Mouse (Mus musculus) ovary, postnatal 10 days (tissue): ENCODE measurements around the gene Cdcp1.

Experiments used
- DNase-seq: peaks from one replicate; pipeline ENCODE4 v3.0.0; 2022; ENCODE audit warnings: low spot score

Gene Cdcp1

DNA sequence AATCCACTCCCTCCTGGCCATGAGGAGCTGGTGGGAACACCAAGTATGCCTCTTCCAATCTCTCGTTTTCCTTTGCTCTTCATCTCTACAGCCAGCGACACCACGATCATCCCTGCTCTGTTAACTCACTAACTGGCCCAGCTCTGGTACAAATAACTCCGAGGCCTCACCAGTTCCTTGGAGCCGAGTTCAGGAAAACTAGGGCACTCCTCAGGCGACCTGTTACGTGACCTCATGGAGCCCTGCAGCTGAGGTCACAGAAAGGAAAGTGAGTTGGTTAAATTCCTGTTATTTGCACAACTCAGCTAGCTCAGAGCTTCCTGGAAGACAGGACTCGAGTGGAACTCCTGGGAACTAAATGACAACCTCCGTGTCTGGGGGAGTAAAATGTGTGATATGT lies 2.5 kb downstream of the Cdcp1 start:
- no peak for DNase-seq

DNA sequence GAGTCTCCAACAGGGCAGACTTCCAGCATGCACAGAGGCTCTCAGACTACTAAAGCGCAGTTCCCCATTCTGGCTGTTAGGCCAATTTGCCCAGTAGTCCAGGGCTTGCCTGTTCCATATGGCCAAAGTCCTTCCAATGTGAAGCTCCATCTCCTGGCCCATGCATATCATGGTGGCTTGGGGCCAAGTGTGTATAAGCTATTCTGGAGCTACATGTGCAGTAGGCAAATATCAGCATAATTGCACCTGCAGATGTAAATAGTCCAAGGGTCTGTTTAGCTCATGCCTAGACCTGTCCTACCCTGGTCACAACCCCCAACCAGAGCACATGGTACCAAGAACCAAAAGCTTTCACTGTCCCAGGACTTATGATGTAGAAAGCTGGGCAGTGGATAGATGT lies 7.9 kb downstream of the Cdcp1 start:
- no peak for DNase-seq

DNA sequence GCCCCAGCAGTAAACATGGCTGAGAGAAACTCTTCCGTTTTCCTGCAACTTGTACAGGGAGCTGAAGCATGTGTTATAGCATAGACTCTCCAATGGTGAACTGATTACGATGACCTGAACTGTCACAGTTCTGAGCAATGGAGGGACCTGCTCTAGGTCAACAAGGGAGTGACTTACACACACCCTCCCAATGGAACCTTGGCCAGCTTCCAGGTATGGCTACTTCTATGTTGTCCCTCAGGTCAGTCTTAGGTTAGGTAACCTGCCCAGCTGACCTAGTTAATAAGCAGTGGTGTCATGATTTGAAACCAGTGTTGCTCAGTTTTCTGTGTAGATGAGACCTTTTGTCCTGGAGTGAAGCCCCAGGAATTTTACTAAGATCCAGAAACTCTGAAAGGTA lies 8.9 kb downstream of the Cdcp1 start:
- DNase-seq, result no peak

DNA sequence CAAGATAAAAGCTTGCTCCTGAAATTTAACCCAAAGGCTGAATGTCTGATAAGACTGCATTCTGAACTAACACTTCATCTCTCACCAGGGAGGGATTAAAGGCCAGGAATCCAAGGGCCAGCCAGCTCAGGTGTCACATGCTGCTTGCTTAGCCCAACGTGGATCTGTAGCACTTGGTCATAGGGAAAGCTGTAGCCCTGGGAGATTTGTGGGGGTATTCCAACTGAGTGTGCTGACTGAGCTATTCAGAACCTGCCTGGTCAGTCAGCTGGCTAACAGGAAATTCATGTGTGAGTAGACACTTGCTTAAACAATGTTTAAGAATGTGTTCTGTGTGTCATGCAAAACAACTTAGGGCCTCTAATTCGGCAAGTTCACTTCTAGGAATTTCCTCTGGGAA lies 9.3 kb downstream of the Cdcp1 start:
- DNase-seq, result no peak

DNA sequence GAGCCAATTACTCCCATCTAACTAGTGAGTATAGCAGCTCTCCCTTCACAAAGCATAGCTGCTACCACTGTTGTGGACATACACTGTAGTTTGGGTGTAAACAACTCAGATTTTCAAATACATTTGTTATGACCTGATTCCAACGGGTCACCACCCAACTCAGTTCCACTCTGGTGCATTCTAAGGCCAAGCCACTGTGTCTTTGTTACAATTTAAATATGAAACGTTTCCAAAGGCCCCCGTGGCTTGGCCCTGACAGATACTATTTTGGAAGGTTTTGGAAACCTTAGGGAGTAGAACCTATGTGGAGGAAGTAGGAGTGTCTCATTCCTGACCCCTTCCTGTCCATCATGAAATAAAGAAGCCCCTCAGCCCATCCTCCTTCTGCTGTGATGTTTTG lies 15.7 kb downstream of the Cdcp1 start:
- DNase-seq, result no peak

DNA sequence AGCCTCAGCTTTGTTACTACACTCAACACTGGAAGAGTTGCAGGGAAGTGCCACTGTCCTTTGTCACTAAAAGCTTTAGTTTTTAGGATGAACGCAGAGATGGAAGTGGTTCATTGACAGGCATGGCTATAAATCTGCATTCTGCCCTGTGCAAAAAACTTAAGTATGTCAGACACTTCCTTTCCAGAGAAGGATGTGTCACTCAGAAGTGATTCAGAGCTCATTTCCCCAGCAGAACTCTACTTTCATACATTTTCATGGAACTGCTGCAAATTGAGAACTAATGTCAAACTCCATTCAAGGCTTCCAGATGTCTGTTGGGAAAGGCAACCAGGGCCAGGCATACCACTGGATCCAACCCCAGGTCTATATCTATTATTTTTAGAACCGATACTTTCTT lies 27.6 kb downstream of the Cdcp1 start:
- no peak for DNase-seq

DNA sequence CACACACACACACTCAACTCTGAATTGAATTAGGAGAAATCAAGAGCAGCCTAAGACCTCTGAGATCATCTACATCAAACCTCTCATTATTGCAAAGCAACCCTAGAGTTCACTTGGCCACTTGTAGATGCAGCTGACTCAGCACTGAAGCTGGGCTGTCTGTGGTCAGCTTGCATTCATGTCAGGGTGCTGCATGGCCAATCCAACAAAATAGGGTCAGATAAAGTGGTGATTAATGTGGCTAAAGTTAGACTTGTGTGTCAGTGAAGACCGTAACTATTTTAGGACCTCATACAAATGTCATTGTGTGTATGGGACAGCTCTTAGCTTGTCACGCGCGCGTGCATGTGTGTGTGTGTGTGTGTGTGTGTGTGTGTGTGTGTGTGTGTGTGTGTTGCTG lies 28.2 kb downstream of the Cdcp1 start:
- no peak for DNase-seq

DNA sequence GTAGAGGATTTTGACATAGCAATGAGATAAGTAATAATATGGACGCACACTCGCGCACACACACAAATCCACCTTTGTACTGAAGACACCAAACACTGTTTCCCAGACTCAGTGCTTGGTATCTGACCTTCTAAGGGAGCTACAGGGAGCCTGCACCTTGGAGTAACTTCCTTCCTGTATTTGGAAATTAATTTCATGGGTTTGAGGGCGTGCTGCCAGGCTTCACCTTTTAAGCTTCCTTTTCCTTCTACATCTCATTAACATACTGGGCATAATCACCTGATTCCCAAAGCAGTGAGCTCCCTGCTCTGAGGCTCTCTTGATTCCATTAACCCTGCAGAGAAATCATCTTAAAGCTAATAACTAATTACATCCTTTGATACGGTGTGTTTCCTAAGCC lies 29.7 kb downstream of the Cdcp1 start:
- no peak for DNase-seq

DNA sequence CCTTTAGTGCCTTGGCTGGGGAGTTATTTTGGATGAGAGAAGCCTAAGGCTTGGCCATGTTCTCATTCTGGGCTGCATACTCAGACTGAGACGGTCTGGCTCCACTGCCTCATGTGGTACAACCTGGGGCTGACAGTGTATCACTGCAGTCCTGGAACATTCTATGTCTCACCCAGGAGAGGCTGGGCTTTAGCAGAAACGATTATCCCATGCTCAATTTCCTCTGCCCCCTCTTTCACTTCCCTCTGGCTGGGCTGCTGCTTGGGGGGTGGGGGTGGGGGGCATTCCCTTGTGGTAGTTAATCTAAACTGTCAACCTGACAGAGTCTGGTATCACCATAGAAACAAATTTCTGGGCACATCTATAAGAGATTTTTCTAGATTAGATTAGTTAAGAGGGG lies 30.3 kb downstream of the Cdcp1 start:
- no peak for DNase-seq

DNA sequence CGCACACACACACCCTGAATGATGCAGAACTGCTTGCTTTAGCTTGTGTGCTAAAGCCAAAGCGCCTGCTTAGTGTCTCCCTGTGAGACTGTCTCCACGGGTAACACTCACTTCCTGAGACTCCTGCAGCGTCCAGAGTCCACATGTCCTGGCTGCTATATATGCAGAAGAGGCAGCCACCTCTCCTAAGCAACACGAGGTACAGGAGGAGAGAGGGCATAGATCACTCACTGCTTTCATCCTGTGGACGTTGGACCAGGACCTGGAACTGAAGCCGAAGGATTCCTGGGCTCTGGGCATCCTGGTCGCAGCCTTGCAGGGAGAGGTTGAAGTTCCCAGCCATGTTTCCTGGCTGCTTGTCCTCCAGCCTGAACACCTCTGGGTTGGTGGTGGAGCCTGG lies 32.6 kb downstream of the Cdcp1 start:
- DNase-seq, result no peak

DNA sequence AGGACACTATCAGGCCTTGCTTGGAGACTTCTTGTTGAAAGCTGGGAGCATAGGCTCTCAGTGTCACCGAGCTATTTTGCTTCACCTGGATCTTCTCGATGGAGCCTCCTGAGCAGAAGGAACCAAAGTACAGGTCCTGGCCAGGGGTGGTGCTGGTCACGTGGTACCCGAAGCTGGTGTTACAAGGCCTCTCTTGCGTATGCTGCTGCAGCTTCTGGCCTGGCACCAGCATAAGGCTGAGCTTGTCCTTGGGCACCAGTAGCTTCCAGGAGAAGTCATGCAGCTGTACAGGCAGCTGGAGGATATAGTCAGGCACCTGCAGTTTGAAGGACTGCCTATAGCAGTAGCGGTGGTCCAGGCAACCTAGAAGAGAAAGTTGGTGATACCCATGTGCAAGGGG lies 35.8 kb downstream of the Cdcp1 start:
- DNase-seq, result no peak

DNA sequence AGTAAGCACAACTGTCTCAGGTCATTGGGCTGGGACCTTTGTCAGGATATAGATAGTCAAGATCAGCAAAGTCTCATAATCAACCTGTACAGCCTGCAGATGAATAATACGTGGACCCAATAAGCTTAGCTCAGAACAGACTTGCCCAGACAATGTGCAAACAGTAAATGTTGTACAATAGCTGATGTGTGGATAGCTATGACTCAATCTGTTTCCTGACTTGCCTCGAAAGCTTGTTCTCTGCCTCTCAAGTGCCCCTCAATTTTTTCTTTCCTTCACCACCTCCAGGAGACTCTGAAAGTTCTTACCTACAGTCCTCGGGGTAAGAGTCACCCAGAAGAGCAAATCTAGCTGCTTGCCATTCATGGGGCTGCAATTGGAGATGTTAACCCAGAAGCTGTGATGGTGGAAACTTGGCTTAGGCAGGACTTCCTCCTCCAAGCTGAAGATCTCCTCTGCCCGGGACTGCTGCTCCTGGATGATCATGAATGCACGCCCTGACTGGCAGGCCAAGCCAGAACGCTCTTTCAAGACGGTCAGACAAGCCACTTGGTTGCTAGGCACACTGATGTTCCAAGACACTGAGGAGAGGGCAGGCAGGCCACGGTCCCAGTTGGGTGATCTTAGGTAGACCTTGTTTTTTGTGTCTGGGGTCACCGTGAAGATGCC lies 38.3 kb downstream of the Cdcp1 start:
- DNase-seq, result no peak

DNA sequence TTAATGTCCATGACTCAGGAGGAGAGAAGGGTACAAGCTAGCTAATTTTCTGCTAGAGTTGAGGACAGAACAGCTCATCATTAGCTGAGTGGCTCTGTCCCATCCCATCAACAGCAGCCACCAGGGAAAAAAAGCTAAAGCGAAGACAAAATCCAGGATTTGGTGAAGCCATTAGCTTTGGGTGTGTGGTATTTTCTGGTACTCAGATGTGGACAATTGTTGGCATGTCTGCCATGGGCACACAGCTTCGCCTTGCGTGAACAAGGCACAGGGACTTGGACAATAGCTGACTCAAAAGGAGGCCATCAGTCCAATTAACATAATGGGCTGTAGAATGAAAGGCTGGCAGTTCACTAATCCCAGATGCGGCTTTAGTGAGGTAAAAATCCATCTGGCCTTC lies 41.5 kb downstream of the Cdcp1 start:
- no peak for DNase-seq

DNA sequence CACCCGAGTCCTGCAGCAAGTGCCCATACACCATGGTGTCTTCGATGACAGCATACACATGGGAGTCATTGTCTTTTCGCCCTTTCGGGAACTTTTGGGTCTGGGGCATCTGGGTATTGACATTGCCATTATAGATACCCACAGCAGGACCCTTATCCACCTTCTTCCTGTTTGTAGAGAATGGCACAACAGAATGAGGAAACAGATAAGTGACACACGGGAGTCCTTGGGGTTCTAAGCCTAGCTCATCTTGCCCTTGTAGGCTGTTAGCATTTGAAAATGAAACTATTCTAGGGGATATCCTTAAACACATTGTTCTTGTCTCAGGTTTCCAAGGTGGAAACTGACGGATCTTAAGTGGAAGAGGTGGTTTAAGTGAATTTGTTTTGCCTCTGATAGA lies 42.1 kb downstream of the Cdcp1 start:
- DNase-seq, result no peak

DNA sequence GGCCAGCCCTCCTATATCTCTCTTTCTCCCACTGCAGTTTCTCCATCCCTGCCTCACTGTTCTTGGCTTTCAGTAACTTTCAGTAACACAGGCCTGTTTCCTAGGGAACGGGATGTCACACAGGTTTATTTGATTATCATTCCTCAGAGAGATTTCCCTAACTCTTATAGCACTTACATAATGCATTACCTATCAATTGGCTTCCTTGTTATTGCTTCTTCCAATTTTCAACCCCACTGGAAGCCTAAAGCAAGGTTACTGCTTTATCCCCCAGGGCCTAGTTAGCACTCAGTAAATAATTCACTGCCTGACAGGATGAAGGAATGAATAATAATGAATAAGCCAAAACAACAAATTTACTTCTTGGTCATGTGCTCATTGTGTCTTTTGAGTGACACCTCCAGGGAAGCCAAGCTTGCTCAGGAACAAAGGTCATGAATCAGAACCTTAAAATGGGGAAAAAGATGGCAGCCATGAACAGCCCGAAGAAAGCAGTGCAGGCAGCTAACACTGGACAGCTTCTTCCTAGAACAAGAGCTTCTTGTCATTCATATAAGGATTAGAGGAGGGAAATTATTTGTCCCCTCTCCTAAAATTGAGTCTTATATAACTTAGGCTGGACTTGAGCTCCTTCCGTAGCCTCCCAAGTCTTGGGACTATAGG lies 49.9 kb downstream of the Cdcp1 start:
- DNase-seq, result no peak

DNA sequence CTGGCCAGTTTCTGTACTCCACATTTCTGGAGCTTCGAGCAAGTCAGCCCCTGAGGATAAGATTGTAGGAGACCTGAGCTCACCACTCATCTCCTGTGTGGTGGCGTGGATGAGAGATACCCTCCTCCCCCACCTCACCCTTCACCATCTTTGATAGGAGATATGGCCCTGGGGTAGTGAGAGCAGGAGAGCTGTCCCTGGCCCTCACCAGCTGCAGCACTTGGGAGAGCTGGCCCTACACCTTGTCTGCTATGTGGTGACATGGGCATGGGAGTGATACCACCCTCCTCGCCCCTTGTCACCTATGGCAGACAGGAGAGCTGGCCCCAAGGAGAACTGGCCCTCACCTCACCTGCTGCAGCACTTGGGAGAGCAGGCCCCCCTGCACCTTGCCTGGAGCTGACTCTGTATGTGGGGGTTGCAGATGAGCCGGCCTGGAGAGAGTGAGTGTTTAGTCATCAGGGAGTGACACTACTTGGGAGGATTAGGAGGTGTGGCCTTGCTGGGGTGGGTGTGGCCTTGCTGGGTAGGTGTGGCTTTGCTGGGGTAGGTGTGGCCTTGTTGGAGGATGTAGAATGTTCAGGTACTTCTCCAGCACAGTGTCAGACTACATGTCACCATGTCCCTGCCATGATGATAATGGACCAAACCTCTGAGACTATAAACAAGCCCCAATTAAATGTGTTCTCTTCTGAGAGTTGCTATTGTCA lies 52.7 kb downstream of the Cdcp1 start:
- DNase-seq, result no peak

DNA sequence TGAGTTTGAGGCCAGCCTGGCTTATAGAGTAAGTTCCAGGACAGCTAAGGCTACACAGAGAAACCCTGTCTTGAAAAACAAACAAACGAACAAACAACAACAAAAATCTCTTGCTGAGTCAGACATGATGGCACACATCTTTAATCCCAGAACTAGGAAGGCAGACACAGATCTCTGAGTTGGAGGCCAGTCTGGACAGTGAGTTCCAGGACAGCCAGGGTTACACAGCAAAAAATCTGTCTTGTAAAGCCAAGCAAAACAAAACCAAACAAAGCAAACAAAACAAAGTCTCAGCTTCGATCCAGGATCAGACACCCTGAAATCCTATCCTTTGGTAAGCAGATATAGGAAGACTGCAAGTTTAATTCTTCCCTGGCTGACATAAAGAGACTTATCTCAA lies 54.0 kb downstream of the Cdcp1 start:
- DNase-seq, result no peak

DNA sequence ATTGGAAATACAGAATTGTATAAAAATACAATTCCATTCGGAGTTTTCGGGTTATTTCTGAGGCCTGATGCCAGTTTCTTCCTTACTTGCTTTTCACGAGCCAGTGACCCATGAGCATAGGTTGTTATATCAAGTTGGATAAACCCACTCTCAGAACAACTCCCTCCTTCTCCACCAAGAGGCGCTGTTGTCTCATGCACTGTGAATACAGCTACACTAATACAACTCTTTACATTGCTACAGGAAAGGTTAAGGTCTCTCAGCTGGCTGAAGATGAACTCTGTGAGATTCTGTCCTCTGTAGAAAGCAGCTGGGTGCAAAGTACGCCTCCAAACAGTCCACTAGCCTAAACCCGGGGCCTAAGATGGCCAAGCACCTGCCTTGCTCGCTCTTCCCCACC lies 56.5 kb downstream of the Cdcp1 start:
- DNase-seq, result no peak

DNA sequence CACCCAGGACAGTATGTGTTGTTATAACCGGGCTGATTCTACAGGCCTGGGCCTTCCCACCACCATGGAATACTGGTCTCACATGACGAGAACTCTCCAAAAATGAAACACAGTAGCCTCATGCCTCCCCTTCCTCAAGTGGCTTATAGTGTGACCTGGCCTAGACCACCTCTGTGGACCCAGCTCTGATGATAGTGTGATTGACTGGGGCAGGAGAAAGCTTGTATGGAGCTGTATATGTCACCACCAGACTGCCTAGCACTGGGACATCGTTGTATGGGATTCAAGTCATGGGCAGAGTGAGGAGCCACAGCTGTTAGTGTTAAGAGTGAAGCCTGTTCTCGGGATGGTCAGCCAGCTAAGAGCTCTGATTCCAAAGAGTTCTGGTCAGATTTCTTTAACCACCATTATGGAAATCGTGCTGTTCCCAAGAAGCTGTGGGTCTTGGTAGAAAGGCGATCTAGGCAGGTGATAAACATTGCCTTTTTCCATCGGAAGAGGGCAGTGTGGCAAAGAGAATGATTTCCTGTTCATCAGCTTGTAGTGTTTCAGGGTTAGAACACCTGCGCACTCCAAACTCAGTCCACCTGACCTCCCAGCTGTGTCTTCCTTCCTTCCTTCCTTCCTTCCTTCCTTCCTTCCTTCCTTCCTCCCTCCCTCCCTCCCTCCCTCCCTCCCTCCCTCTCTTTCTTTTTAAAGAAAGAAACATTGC lies 57.6 kb downstream of the Cdcp1 start:
- DNase-seq, result no peak

DNA sequence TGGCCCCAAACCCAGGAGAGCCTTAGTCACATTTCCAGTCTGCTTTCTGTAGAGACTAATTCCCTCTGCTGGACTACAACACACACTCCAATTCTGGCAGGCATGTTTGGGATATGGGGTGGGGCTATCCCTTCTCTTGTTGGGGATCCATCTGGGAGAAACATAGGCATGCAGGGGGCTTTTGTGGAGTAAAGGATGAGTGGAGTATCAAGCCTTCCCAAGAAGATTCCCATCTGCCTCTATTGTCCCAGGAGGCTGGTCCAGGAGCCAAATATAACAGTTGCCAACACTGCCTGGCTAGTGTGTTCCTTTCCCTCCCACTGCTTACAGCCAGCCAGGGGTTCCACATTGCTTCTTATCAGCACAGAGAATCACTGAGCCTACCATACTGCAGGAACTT lies 58.1 kb downstream of the Cdcp1 start:
- no peak for DNase-seq

DNA sequence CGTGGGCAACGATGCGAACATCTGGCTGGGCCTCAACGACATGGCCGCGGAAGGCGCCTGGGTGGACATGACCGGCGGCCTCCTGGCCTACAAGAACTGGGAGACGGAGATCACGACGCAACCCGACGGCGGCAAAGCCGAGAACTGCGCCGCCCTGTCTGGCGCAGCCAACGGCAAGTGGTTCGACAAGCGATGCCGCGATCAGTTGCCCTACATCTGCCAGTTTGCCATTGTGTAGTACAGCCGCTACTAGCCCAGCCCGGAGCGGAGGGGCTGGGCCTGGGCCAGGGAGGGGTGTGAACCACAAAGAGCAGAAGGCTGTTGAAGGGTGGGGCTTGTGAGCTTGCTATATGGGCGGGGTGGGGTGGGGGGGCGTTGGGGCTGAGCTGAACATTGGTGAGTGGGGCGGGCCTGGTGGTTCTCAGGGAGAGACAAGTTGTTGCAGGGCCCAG lies 58.9 kb downstream of the Cdcp1 start:
- peak; percentile 49 for DNase-seq

DNA sequence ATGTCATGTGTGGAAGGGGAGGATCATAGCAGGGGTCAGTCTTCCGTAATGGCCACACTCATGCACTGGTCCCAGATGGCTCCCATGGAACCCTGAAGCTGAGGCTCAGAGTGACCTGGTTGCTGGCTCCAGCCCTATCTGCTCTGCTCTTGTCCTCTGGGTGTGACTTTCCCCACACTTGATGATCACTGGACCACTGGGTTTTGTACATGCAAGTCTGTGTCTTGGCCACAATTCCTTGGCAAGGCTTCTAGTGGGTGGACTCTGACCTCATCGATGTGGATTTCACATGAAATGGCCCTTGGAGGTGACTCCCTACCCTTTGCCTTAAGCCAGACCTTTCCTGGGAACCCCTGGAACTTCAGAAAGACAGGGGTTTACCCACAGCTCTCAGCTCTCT lies 62.7 kb downstream of the Cdcp1 start:
- no peak for DNase-seq

DNA sequence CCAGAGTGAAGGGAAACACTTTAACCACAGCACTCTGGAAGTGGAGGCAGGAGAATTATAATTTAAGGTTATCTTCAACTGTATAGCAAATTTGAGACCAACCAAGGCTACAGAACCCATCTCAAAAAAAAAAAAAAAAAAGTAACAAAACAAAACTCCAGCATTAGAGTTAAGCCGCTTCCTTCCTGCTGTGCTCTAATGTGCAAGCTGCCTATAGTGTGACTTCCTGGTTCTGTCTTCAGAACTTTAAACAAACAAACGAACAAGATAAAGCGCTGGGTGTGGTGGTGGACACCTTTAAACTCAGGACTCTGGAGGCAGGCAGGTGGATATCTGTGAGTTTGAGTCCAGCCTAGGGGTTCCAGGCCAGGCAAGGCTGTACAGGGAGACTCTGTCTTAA lies 63.8 kb downstream of the Cdcp1 start:
- DNase-seq, result no peak
